Mouse (Mus musculus) adrenal gland, adult 8-10 months (tissue): ENCODE measurements around the gene Hspa12a. TPM values are rescaled to one million over a fixed set of nuclear protein-coding genes. Genes with fewer than 3 reads are reported as not detected.

Experiments
- DNase-seq: peaks from one replicate; pipeline ENCODE4 v3.0.0; 2022
- total RNA-seq, 4 experiments: library from RNA; stranded (reverse); gene quantifications; 2 replicates each; pipeline ENCODE4 v1.2.4; 2022

Gene Hspa12a
- total RNA-seq, 4 experiments from 2014 or later: 90.2 to 190 (median 131) TPM

DNA sequence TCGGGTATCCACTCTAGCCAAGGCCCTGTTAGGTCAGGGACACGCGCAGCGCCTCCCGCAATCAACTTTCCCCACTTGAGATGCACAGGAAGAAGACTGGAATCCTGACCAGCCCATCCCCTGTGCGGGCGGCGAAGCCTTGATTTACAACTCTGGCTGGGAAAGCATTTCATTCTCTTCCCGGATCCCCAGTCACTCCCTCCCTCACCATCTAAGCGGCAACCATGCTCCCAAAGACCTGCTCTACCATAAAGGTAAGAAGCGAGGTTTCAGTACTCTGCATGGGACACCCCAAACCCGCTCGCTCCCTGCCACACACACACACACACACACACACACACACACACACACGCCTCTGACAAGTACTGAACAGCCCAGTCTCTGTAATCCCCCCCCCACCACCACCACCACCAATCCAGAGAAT lies 83.6 kb downstream of the Hspa12a start:
- no peak for DNase-seq

DNA sequence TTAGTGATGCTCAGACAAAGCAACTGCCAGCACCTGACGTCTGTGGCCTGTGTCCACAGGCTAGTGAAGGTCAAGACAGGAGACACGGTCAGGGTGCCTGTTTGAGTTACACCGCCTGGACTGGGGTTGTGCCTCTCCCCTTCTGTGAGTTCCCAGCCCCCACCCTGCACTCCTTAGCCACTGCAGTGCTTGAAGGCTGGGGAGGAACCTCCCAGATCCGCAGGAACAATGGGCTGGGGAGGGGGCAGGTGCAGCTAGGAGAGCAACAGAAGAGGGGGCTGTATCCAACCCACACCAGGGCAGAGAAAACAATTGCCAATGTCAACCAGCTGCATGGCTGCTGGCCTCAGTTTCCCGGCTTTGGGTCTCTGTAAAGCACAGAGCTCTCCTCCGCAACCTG lies 84.1 kb downstream of the Hspa12a start:
- DNase-seq: no peak

DNA sequence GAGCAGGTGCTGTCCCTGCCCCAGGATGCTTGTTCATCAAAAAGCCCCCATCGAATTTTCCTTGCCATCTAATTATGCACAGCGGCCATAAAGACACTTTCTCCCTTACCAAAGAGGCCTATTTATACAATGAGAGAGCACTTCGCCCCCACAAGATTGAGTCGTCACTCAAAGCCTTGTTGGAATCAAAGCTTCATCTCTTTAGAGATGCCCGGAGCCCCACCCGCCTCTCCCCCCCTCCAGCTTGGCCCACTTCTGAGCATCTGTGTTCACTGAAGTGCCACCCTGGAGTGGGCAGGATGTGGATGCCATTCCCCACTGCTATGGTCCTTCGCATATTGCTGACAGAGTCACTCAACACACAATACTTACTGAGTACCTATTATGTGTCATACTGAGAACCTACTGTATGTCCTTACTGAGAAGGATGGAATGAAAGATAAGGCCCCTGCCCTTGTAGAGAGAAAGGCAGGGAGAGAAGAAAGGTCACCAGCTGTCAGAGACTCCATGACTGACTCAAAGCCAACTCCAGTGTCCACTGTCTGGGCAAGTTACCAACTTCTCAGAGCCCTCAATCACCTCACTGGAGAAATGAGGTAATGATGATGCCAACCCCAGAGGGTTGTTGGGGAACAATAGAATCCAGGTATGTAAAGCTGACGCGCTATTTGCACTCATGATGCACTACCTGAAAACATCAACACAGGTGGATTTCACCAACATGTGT lies 87.2 kb downstream of the Hspa12a start:
- peak; percentile 63 for DNase-seq

DNA sequence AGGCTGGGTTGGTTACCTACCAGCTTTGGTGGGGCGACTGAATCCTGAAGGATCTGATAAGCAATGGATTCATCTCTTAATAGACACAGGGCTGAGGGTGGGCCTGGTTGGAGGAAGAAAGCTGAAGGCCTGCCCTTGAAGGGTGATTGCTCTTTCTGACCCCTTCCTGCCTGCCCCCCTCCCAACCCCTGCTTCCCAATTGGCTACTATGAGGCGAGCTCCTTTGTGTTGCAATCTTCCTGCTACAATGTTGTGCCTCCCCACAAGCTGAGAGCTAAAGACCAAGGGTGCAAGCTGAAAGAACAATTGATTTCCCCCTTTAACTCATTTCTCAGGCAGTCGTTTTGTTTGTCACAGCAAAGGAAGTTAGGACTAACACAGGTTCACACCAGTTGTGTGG lies 88.6 kb downstream of the Hspa12a start:
- no peak for DNase-seq

DNA sequence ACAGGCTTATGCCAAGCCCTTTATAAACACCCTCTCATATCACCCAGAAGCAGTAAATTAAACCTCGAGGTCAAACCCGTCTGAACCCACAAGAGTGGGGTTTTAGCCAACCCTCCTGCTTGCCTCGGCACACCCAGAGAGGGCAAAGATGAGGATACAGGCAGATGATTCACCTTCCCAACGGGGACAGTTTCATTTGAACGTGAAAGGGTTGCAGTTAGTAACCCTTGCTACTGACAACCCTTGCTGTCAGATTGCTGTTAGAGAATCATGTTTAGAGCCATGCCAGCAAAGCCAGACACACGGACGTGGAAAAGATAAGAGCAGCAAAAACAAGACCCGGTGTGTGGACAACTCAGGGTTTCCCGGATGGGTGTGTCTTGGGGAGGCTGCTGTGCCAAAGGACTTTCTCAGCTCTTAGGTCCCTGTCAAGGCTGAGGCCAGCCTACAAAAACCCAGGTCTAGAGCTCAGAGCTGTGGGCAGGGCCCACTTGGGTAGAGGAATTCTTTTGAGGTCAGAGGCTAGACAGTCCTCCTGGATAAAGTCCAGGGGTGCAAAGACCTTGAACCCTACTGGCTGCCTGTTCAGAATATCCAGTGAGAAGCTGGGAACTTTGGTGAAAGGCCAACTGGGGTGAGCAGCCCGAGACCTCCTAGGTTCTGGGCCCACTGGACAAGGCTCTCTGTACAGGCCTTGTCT lies 90.3 kb downstream of the Hspa12a start:
- DNase-seq: peak; percentile 67

DNA sequence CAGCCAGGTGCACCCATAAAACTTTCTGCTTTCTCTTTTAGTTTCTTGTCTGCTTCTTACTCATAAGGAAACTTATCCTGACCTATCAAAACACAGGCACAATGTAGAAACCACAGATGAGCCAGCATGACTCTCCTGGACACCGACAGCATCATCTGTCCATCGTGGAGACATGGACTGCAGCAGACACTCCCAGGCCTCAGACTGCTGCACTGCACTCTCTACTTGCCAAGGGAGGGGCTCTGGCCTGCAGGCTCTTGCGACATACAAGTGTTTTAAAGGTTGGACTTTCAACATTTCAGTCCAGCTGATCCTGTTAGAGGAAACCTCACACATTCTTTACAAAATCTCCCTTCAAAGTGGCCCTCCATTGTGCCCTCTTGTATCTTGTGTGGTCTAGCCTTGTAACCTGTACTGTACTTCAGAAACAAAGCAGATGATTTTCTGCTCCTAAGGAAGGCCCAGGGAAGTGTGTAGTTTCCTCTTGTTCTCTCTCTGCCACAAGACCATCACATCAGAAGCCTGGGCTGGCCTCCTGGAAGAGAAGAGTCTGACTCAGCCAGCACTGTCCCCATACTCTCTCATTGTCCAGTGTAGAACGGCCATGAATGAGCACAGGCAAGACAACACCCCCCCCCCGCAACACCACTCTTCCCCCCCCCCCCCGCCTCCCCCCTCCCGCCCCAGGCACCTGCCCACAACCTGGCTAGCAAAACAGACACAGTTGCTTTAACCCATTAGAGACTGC lies 92.6 kb downstream of the Hspa12a start:
- DNase-seq: no peak

DNA sequence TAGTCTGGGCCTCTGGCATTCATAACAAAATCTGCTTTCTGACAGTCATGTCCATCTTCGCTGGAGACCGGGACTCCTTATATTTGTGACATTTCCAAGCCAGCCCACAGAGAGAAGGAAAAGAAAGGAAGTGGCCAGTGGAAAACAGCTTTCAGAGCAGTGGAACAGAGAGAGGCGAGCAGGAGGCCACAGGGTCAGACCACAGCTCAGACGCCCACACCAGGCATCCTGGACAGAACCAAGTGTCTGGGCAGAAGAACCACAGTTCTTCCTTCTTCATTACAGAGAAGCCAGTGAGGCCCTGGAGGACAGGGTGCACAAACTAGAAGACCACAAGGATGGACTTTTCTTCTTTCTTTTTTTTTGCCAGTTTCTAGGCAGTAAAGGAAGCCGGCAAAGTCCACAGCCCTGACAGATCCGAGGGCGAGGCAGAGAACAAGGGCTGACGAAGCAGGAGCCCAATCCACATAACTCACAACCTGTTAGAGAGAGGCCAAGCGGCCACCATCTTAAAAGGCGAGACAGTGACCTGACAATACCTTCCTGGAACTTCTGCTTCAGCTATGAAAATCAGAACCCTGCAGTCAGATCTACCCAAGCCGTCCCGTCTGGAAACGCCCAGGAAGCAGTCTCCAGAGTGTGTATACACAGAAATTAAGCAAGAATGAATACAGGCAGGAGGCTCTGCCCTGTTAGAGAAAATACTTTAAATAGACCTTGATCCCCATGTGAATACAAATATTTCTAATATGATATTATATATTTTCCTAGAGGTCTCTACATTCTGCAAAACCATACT lies 93.9 kb downstream of the Hspa12a start:
- no peak for DNase-seq

DNA sequence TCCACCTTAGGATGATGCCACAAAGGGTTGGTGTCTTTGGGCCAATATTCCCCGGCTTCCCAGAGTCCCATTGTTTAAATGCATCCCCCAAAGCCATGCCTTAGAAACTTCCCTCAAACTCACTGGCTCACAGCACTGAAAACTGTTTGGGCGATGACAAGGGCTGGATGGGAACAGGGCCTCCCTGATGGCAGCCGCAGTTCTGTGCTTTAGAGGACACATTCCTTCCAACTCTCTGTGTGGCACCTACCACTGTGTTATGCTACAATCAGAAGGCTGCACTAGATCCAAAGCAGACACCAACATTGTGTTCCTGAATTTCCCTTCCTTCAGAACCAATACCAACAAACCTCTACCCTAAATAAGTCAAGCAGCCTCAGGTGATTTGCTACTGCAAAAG lies 99.8 kb downstream of the Hspa12a start:
- no peak for DNase-seq

DNA sequence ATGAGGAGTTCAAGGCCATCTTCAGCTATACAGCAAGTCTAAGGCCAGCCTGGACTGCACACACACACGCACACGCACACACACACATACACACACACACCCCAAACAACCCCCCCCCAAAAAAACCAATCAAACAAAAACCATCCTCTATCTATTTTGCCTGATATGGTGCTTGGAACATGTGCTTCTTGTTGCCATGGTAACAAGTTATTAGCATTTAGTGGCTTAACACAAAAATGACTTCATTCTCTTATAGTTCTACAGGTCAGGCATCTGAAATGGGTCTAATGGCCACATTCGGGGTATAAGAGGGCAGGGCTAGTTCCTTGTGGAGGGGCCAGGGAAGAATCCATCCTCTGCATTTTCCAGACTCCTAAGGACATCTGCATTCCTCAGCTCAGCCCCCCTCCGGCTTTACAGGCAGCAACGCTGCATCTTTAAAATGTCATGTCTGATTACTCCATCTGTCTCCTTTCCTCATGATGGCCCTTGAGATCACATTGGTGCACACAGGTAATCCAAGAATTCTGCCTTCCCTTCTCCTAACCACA lies 102.7 kb downstream of the Hspa12a start:
- DNase-seq: no peak

DNA sequence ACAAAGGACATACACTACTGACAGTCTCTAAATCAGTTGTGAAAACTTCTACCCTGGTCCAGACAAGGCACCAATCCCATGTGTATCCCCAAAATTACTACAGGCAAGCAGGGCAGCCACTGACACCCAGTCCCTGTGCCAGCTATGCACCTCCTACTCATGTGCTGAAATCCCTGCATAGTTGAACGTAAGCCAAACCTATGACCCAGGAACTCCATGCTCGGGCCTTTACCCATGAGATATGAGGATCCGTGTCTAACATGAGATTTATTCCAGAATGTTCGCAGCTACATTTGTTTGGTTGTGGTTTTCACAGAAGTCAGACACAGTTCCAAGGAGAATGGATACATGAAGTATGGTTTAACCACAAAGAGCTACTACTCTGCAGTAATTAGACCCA lies 103.6 kb downstream of the Hspa12a start:
- DNase-seq: no peak

DNA sequence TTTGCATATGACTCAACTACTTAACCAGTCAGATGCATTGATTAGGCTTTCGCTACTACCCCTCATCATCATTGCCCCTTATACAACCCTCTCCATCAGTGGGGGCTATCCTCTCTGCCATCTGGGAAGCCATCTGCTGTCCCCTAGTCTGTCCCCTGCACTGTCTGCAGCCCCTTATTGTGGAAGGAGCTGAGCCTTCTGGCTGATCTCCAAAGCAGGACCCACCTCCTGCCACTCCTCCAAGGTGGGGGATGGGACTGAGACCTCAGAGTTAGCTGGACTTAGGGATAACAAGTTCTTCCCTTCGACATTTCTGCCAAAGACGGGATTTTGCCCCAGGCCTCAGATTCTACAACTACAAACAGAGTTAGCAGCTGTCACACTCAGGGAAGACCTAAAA lies 104.1 kb downstream of the Hspa12a start:
- DNase-seq: no peak

DNA sequence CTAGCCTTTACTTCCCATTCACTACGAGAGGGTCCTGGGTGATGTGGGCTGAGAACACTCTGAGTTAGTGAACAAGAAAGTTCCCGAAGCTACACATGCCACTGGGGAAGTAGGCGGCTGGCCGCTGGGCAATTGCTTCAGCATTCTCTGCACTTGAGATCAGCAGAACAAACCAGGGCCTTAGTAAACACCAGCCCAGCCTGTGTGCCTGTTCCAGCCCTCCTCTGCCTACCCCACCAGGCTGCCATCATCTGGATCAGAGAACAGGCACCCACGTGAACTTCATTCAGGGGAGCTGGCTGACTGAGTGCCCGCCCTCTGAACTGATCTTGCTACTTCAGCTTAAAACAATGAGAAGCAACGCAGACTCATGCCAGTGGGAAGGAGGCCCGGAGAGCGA lies 104.7 kb downstream of the Hspa12a start:
- DNase-seq: no peak

DNA sequence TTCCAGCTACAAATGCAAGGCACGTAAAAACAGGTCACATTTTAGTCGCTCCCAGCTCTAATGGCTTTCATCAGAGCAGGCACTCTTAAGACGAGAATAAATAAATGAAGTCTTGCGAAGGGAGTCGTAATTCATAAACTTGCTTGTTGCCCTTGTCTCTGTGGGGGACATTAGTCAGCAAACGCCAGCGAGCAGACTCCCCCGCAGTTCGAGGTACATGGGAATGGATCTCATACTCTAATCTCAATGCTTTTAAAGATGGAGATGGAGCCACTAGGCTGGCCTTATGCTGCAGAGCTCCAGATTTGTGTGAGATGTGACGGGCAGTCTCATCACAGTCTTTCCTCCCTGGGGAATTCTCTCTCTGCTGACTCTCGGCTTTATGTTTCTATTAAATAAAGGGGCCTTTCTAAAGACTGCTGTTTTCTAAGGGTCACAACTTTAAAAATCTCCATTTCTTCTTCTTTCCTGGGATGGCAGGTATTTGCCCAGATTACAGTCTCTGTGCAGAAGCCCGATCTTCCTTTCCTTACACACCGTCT lies 109.7 kb downstream of the Hspa12a start:
- no peak for DNase-seq

DNA sequence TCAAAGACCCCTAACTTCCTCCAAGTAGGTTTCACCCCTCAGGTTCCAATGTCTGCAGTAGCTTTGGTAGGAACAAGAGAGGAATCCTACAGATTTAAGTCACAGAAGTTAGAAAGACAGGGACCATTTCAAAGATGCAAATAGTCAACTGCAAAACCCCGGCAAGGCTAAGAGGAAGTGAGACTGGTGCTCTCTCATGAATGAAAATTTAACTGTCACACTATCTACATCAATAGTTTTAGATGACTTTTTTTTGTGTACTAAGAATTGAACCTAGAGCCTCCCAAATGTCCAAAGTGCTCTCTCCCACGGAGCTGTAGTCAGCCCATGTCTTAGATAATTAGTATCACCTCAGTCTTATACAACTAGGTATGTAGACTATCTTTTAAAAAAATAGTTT lies 110.5 kb downstream of the Hspa12a start:
- DNase-seq: no peak

DNA sequence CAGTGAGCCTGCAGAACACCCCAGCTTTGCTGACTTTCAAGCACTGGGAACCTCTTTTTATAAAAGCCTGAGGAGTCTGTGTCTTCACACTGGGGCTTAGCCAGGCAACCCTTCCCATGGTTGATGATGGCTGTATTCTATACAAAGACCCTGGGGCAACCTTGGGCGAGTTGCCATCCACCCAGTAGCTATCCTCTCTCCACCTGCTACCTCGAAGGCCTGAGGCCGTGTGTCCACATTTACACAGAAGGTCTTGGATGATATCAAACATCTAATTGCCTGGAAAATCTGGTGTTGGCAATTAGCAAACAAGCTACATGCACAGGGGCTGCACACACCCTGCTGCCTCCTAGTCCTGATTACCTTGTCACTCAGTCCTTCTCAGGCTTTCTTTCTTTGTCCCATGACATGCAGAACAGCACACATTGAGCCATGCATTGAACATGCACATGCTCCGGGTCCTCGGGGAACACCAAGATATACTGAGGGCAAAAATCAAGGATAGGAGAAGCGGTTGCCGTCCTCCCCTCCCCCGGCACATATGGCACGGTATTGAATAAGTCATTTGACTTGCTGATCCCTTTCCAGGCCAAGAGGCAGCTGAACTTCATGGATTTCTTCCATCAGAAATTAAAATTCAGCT lies 112.1 kb downstream of the Hspa12a start:
- no peak for DNase-seq

DNA sequence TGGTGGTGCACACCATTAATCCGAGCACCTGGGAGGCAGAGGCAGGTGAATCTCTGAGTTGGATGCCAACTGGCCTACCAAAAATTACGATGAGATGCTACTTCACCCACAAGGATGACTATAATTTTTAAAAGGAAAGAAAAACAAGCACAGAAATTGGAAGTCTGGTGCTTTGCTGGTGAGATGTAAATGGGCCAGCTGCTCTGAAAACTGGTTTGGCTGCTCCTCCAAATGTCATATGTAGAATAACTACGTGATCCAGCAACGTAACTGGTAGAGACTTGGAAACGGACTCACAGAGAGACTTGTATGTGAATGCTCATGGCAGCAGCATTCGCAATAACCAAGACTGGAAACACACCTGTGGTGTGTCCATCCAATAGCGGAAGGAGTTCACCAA lies 113.3 kb downstream of the Hspa12a start:
- no peak for DNase-seq

DNA sequence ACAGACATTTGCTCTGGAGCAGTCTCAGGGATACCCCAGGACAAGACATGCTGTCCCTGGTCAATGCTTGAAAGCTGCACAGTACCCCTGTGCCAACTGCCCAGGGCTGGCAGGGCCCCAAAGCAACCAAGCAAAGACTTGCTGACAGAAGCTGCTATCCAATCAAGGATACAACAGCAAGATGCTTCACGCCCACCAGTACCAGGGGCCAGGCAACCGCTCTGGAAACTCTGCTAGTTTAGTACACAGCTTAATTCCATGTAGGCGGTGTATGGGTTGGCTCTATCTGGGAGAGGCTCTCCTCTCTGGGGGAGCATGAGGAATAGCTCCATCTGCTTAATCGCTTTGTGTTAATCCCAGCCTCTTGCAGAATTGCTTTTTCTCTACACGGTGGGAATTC lies 113.9 kb downstream of the Hspa12a start:
- no peak for DNase-seq

DNA sequence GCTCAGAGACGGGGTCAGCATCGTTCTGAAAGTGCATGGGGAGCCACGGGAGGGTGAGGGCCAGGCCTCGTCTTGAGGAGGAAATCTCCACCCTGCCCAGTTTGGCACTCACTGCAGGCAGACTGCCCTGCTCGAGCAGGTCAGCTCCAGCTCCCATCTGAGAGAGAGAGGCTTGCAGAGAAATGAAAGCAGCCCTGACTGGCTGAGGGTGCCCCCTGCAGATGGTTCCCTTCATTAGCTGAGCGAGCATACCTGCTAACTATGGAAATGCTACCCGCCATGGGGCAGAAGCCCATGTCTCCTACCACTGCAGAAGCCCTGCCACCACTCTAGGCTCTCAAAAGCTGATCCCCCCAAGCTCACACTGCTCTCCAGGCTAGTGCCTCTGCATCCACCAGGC lies 115.8 kb downstream of the Hspa12a start:
- no peak for DNase-seq

DNA sequence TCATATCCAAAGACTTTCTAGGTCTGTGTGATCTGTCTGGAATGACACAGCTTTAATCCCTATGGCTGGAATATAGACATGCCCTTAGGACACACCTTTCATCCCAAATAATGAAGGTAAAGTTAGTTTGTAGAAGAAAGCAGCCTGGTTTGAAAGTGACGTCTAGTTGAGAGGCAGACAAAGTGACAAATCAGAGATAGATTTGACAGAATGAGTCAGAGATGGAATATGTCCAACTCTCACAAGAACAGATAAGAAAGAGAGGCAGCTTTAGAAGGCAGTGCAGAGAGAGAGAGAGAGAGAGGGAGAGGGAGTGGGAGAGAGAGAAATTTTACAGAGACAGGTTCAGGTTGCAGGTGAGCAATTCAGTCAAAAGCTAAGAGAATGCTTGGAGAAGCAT lies 119.1 kb downstream of the Hspa12a start:
- no peak for DNase-seq

DNA sequence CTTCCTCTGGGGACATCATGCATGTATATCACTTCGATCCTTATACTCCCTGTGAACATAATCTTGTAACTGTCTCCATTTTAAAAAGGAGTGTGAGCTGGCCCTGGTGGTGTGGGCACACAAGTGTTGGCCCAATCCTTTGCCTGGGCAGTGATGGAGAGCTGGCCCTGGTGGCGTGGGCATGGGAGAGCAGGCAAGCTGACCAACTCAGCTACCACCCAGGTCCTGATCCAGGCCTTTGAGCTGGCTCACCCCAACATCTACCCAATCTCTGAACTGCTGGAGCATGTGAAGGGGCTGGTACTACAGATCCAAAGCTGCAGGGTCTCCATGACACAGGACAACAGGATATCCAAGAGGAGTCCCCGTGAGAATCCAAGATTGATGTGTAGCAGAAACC lies 120.2 kb downstream of the Hspa12a start:
- no peak for DNase-seq

DNA sequence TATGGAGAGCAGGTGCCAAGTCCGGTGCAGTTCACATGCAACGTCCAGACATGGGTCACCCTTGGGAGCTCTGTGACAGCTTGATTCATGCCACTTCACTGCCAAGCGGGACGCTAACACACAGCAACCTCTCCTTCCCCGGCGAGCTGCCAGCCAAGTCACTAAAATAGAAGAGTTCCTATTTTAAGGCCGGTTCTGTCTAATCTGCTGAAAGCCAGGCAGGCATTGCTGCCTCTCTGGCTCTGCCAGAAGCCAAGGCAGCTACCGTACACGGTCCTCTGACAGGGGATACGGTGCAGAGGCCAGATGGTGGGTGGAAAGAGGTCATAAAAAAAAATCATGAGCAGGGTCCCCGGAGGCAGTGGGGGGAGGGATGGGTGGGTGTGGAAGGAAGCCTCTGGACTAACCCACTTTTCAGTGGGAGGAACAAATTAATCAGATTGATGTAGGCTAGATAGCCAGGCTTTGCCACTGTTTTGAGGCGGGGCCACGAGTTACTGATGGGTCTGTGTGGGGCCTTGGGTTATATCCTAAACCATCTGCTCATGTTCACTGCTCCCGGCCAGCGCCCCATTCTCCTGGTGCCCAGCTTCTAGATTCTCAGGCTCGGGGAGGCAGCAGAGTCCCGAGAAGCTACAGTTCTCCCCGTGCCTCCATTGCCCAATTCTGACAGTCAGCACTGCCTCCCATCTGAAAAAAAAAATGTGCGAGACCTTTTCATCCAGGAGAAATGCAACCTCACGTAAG lies 120.8 kb downstream of the Hspa12a start:
- peak; percentile 89 for DNase-seq
